Mouse (Mus musculus) liver, adult 2 months (tissue): Measurements from ENCODE around the gene Egln1. TPM values are rescaled to one million over a fixed set of nuclear protein-coding genes. Genes with fewer than 3 reads are reported as not detected.
A peak's percentile ranks its signal among the peaks of the same experiment; 100 is the strongest.

Source experiments
- DNase-seq: peaks from one replicate; pipeline ENCODE4 v3.0.0-alpha.2; 2011; ENCODE audit warnings: low read depth, low spot score; ENCODE audit errors: extremely low read depth
- H3K27ac ChIP-seq: fragments of 200-500 bp; replicated peaks from 2 replicates; pipeline ENCODE4 v1.5.1; 2012; ENCODE audit warnings: low read depth, mild to moderate bottlenecking, control low read depth, inconsistent platforms, low read length; ENCODE audit not compliant: insufficient read depth
- H3K27me3 ChIP-seq: fragments of 200-500 bp; 2 replicates; pipeline ENCODE4 v1.6.1; 2012; ENCODE audit warnings: mild to moderate bottlenecking, moderate library complexity, low read length, inconsistent platforms; ENCODE audit not compliant: control insufficient read depth, insufficient read depth
- H3K36me3 ChIP-seq: fragments of 200-500 bp; 2 replicates; pipeline ENCODE4 v1.6.1; 2012; ENCODE audit warnings: low read length, inconsistent platforms; ENCODE audit not compliant: control insufficient read depth, insufficient read depth
- H3K4me1 ChIP-seq: fragments of 200-500 bp; 2 replicates; pipeline ENCODE4 v1.6.1; 2011; ENCODE audit warnings: low read length; ENCODE audit not compliant: control insufficient read depth, insufficient read depth
- H3K4me3 ChIP-seq: fragments of 200-500 bp; 2 replicates; pipeline ENCODE4 v1.5.1; 2011; ENCODE audit warnings: low read depth, mild to moderate bottlenecking, control low read depth, low read length, moderate library complexity; ENCODE audit not compliant: insufficient read depth
- H3K79me2 ChIP-seq: fragments of 200-500 bp; 2 replicates; pipeline ENCODE4 v1.6.1; 2012; ENCODE audit warnings: inconsistent platforms, mild to moderate bottlenecking, low read length, moderate library complexity; ENCODE audit not compliant: control insufficient read depth, insufficient read depth
- H3K9ac ChIP-seq: fragments of 200-500 bp; 2 replicates; pipeline ENCODE4 v1.6.1; 2012; ENCODE audit warnings: low read depth, mild to moderate bottlenecking, control low read depth, inconsistent platforms, low read length
- CTCF ChIP-seq: fragments of 200-500 bp; IDR thresholded peaks from 2 replicates; pipeline ENCODE4 v1.5.1; 2011; ENCODE audit warnings: low read depth, low read length, control low read depth
- POLR2A ChIP-seq: fragments of 200-500 bp; IDR thresholded peaks from 2 replicates; pipeline ENCODE4 v1.6.1; 2011; ENCODE audit warnings: low read length, control low read depth; ENCODE audit not compliant: insufficient read depth; ENCODE audit errors: extremely low read depth
- WGBS: fragments of 180-500 bp; shearing (Covaris S2); methylation state at CpG from one replicate; pipeline ENCODE4 v1.1.7; 2018; 5-methylcytosine and 5-hydroxymethylcytosine counted together
- polyA plus RNA-seq: library from polyadenylated mRNA; depleted of rRNA; stranded (reverse); fragments of >200 nt; gene quantifications from 2 replicates; pipeline ENCODE4 v1.2.3, GENCODE M21; 2012
- total RNA-seq: library from RNA; depleted of rRNA; stranded (reverse); fragments of >200 nt; gene quantifications from 2 replicates; pipeline ENCODE4 v1.2.3, GENCODE M21; 2014

Egln1 gene
- total and polyA plus RNA-seq, 2 experiments: 11.2 to 12.1 TPM

DNA sequence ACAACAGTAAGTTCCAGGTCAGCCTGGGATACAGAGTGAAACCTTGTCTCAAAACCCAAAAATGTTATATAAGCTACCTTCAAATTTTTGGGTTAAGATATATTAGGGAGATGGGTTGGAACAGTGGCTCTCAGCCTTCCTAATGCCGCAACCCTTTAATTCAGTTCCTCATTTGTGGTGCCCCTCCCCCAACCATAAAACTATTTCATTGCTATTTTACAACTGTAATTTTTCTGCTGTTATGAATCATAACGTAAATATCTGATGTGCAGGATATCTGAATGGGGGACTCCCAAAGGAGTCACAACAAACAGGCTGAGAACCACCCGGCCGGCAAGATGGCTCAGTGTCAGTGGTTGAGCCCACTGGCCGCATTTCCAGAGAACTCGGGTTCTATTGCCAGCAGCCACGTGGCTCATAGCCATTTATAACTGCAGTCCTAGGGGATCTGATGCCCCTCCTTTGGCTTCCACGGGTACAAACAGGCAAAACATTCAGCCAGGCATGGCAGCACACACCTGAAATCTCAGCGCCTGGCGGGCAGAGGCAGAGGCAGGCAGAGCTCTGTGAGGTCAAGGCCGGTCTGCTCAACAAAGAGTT, 26.5 kb downstream of the Egln1 start:
- Histone ChIP-seq H3K27ac (no peak overlapping the region), H3K9ac (no peak overlapping the region), H3K4me3 (no peak overlapping the region), H3K4me1 (peaks cover 40% of the 10 kb centered on the region), H3K36me3 (no peaks in the 10 kb centered on the region), H3K27me3 (no peaks in the 10 kb centered on the region), H3K79me2 (peaks cover 23% of the 10 kb centered on the region)
- WGBS: 52% methylated on average over 11 of the region's 11 CpGs
- no peak for TF ChIP-seq CTCF
- TF ChIP-seq POLR2A: no peak
- DNase-seq: peak; percentile 68

DNA sequence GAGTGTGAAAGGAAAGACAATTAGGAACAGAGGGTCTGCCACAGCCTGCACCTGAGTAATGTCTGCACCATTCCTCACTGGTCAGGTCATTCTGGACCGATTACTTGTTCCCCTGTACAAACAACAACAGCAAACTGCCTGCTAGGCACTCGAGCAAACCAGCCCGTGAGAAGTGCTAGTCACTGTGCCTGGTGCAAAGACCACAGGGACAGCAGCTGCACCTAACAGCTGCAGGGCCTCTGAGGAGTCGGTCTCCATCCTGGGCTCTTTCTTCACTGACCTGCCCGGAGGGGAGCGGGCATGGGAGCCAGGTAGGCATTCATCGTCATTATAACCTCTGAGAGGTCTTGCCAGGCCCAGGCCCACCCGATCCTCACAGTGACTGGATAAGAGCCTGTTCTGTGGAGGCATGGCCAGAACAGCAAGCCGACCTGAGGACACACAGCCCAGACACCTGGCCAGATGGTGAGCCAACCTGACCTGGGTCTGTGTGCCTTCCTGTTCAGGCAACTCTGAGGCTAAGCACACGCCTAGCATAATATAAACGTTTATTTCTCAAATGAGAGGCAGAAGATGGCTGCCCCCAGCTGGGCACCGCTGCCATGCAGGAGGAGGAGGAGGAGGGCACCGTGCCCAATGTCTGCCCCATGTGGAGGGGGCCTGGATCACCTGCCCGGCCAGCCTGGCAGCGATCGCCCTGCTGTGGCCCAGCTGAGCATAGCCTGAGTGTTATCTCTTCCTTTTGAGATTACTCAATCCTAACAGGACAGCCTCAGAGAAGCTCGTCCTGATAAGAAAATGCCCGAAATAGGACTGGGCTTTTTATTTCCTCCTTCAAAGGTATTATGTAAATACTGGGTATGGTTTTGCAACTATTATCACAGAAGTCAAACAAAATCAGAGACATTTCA, 27.5 kb downstream of the Egln1 start:
- Histone ChIP-seq H3K27me3 (no peaks in the 10 kb centered on the region), H3K79me2 (peaks cover 26% of the 10 kb centered on the region), H3K9ac (no peak overlapping the region), H3K36me3 (no peaks in the 10 kb centered on the region), H3K27ac (no peak overlapping the region), H3K4me1 (peaks cover 38% of the 10 kb centered on the region), H3K4me3 (no peak overlapping the region)
- peak; percentile 93 for DNase-seq
- 31% methylated on average over 18 of the region's 18 CpGs for WGBS
- TF ChIP-seq CTCF: peak; percentile 39
- no peak for TF ChIP-seq POLR2A

DNA sequence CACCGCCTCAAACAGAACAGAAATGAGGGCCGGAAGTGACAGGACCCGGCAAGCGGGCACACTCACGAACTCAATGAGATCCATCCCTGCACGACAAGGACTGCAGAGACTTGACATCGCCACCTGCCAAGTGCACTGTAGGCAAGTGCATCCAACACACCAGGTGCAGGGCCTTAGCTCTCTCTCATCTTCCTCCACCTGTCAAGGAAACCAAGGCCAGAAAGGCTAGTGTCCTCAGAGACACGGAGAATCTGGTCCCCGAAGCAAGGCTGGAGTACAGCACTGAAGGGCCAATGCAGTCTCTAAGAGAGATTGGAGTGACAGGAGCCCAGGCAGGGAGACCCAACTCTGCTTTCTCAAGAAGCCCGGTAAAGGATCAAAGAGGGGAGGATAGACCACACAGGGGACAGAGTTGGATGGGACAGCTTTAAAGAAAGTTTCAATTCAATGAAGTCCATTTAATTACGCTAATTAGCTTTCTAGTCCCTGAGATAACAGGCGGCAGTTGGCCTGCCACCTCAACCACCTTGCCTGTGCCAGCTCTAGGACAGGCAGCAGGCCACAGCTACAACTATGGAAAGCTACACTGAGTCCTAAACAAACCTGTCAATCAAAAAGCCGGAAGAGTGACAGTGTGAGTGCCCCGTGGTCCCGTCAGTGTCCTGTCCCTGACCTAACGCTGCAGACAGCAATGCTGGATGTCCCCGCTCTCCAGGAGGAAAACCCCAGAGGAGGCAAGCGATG, 31.2 kb downstream of the Egln1 start:
- TF ChIP-seq POLR2A (no peak), CTCF (no peak)
- 92% methylated on average over 18 of the region's 18 CpGs for WGBS
- DNase-seq: no peak
- no peak overlapping the region for H3K4me3 ChIP-seq
- no peaks in the 10 kb centered on the region for H3K27me3 ChIP-seq
- H3K36me3 ChIP-seq: peaks cover 2% of the 10 kb centered on the region; the same call in 1 of the 2 replicates
- peaks cover 11% of the 10 kb centered on the region for H3K4me1 ChIP-seq
- H3K9ac ChIP-seq: no peak overlapping the region
- H3K27ac ChIP-seq: no peak overlapping the region
- peaks cover 26% of the 10 kb centered on the region for H3K79me2 ChIP-seq

DNA sequence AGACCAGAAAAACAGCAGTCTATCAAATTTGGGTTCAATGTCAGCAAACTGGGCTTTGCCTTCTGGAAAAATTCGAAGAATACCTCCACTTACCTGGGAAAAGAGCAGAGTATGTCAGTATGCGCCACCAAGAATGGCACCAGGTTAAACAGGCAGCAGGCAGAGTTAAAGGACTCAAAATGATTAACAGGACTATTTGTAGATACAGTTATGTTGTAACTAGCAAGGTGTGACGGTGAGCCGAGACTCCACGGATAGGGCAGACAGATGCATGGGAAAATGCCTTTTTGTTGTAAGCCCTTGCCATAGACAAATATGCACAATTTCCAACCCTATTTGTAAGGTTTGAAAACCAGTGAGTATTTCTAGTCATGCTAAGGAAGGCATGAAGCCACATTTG, 35.1 kb downstream of the Egln1 start:
- no peak overlapping the region for H3K9ac ChIP-seq
- no peak overlapping the region for H3K4me3 ChIP-seq
- H3K4me1 ChIP-seq: peaks cover 2% of the 10 kb centered on the region; the same call in 1 of the 2 replicates
- no peak for TF ChIP-seq CTCF
- TF ChIP-seq POLR2A: no peak
- peaks cover 10% of the 10 kb centered on the region for H3K79me2 ChIP-seq
- H3K27ac ChIP-seq: no peak overlapping the region
- DNase-seq: no peak
- 95% methylated on average over 5 of the region's 5 CpGs for WGBS
- H3K27me3 ChIP-seq: no peaks in the 10 kb centered on the region
- H3K36me3 ChIP-seq: peaks cover 2% of the 10 kb centered on the region; the same call in 1 of the 2 replicates

DNA sequence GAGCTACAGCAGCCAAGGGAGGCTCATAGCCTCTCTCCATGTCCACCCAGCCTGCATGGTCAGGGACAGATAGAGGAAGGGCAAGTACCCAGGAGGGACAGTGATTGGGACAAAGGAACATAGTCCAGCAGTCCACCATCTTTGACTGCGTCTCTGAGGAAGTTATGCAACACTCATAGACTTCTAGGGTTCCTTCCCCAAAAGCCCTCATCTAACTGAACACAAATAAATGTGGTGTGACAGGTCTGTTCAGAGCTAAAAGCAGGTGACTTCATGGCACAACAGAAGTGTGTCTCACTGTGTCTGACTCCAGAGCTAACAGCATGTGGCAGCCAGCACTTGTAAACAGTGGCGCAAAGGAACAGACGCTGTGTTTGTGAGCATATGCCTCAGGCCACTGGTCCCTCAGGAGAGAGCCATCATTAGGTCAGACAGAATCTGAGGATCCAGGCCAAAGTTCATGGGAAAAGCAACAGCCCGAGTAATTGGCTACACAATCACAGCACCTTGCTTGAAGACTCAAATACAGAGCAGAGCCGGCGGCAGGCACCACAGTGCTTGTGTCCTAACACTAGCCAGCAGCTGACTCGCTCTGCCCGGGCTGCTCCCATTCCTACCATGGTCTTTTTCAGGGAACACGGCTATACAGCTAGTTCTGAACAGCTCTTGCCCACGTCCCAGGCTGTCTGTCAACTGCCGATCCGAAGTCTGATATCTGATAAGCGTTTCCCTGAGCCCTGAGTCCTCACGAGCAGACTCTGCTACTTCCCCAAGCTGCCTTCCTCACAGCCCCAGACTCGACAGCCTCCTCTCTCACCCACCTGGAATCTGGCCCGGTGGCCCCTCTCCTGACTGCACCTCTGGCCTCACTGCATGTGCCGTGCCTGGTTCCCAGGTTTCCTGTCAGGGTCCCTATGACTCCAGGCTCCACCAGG, 36.9 kb downstream of the Egln1 start:
- Histone ChIP-seq H3K9ac (no peak overlapping the region), H3K27me3 (no peaks in the 10 kb centered on the region), H3K4me1 (peaks cover 2% of the 10 kb centered on the region; the same call in 1 of the 2 replicates), H3K4me3 (no peak overlapping the region), H3K79me2 (no peaks in the 10 kb centered on the region), H3K27ac (no peak overlapping the region), H3K36me3 (peaks cover 2% of the 10 kb centered on the region; the same call in 1 of the 2 replicates)
- no peak for TF ChIP-seq POLR2A
- no peak for TF ChIP-seq CTCF
- 71% methylated on average over 17 of the region's 17 CpGs for WGBS
- peak; percentile 32 for DNase-seq
